Mouse (Mus musculus) embryonic facial prominence, embryonic 10.5 days (tissue): ENCODE measurements around the gene Gm20708. TPM values are rescaled to one million over a fixed set of nuclear protein-coding genes. Genes with fewer than 3 reads are reported as not detected.
"Not testable (repeated sequence)": the region's sequence is repeated elsewhere in the genome, so short reads cannot be mapped to it uniquely, and the experiment has no call there.

Source experiments
- DNase-seq: peaks from one replicate; pipeline ENCODE4 v3.0.0-alpha.2; 2017; ENCODE audit warnings: low spot score
- H3K27ac ChIP-seq: fragments of 300-500 bp; sonication (generic); replicated peaks from 2 replicates; pipeline ENCODE4 v1.5.1; 2016; ENCODE audit warnings: mild to moderate bottlenecking
- H3K27me3 ChIP-seq: fragments of 300-500 bp; sonication (generic); replicated peaks from 2 replicates; pipeline ENCODE4 v1.6.1; 2016; ENCODE audit warnings: low read depth, mild to moderate bottlenecking; ENCODE audit not compliant: poor library complexity, severe bottlenecking
- H3K36me3 ChIP-seq: fragments of 300-500 bp; sonication (generic); replicated peaks from 2 replicates; pipeline ENCODE4 v1.6.1; 2016; ENCODE audit warnings: mild to moderate bottlenecking, moderate library complexity
- H3K4me1 ChIP-seq: fragments of 300-500 bp; sonication (generic); 2 replicates; pipeline ENCODE4 v1.6.1; 2016
- H3K4me3 ChIP-seq: fragments of 300-500 bp; sonication (generic); 2 replicates; pipeline ENCODE4 v1.5.1; 2016; ENCODE audit warnings: mild to moderate bottlenecking, moderate library complexity
- H3K9me3 ChIP-seq: fragments of 300-500 bp; sonication (generic); 2 replicates; pipeline ENCODE4 v1.6.1; 2016; ENCODE audit warnings: mild to moderate bottlenecking
- WGBS: fragments of 180-500 bp; shearing (Covaris S2); methylation state at CpG from one replicate; pipeline ENCODE4 v1.1.7; 2016; 5-methylcytosine and 5-hydroxymethylcytosine counted together
- polyA plus RNA-seq: library from polyadenylated mRNA; unstranded; fragments of >200 nt; fragmentation: Nextera tagmentation; extraction: Ambion mirVana; gene quantifications from 2 replicates; pipeline ENCODE4 v1.2.1, GENCODE M21; 2016

The Gm20708 gene
- polyA plus RNA-seq, 1 experiment from 2014 or later, result 0.41 TPM

DNA sequence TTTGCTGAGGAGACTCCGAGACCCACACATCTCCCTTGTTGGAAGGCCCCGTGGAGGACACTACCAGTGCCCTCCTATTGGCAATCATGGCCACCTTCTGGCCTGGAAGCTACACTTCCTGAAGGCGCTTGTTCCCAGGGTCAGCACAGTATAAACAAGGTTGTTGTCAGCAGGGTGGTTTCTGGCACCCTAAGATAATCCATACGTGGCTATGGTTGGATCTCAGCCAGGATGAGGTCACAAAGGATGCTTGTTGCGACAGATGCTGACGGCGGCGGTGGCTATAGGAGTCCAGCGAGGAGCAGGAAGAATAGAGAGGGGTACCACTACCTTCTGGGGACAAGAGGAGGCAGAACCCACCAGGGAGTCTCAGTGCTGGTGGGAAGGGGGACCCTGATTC, 20.9 kb downstream of the Gm20708 start:
- peak overlapping the region; percentile 8; the same call in 1 of the 2 replicates for H3K27ac ChIP-seq
- H3K27me3 ChIP-seq, result no peaks in the 10 kb centered on the region
- H3K4me1 ChIP-seq, result peaks cover 47% of the 10 kb centered on the region
- WGBS, result 89% methylated on average over 9 of the region's 9 CpGs
- H3K36me3 ChIP-seq, result no peaks in the 10 kb centered on the region
- no peaks in the 10 kb centered on the region for H3K9me3 ChIP-seq
- H3K4me3 ChIP-seq, result no peak overlapping the region
- DNase-seq, result no peak

DNA sequence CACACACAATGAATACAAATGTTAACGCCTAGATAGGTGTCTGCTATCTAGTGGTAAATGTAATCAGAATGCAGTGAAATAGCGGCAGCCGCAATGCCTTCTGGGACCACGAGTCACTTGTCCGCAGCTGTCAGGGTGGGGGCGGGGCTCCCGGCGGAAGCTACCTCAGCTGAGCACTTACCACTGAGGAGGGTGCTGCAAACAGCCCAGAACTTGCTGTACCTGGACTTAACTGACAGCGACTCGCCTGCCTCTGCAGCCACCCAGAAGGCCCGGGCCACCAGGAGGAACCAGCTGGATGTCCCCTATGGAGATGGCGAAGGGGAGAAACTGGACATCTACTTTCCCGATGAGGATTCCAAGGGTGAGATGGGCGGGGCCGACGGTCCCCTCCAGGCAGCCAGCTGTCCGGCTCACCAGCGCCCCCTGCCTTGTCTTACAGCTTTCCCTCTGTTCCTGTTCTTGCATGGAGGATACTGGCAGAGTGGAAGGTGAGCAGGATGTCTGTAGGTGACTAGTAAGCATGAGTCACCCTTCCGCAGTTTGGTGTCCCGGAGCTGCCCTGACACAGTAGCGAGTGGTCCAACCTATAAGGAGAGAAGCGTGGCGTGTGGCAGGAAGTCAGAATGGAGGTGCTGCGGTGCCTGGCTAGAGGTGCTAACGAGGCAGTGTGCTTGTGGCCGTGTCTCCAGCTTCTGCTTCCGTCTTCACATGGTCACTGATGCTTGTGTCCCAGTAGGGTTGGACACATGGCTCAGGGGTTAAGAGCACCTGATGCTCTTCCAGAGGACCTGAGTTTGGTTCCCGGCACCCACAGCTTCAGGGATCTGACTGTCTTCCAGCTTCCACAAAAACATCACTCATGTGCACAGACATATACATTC, 22.9 kb downstream of the Gm20708 start:
- H3K36me3 ChIP-seq, result no peaks in the 10 kb centered on the region
- WGBS, result 15% methylated on average over 28 of the region's 28 CpGs
- no peaks in the 10 kb centered on the region for H3K9me3 ChIP-seq
- H3K4me3 ChIP-seq, result peak overlapping the region; percentile 52
- H3K4me1 ChIP-seq, result peaks cover 35% of the 10 kb centered on the region
- peak; percentile 85 for DNase-seq
- no peaks in the 10 kb centered on the region for H3K27me3 ChIP-seq
- H3K27ac ChIP-seq, result peak overlapping the region; percentile 70

DNA sequence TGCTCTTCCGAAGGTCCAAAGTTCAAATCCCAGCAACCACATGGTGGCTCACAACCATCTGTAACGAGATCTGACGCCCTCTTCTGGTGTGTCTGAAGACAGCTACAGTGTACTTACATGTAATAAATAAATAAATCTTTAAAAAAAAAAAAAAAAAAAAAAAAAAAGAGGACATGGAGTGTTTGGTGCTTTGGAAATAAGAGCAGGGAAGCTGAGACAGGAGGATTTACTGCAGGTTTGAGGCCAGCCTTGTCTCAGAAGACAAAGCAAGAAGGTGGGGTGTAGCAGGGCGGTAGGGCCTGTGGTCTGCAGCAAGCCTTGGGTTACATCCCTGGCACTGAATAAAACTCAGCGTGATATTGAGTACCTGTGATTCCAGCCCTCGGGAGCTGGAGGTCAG, 24.0 kb downstream of the Gm20708 start:
- H3K4me1 ChIP-seq, result peaks cover 33% of the 10 kb centered on the region
- not testable (repeated sequence) for H3K27ac ChIP-seq, H3K9me3 ChIP-seq, H3K4me3 ChIP-seq, H3K36me3 ChIP-seq, DNase-seq, H3K27me3 ChIP-seq
- WGBS, result 80% methylated on average over 6 of the region's 6 CpGs

DNA sequence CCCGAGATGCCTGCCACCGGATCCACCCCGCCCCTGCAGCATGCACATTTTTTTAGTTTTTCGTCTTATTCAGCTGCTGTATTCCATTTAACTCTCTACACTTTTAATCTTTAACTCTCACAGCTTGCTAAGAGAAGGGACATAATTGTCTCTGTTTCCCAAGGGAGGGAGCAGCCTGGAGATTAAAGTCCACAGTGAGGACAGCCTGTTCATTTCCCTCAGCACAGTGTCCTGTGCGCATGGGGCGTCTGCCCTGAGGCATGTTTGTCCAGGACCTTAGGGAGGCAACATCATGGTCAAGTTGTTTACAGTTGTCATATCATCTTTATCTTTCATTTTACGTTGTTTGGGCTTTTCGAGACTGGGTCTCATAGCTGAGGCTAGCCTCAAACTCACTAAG, 24.6 kb downstream of the Gm20708 start:
- DNase-seq, result no peak
- Histone ChIP-seq H3K4me3 (no peak overlapping the region), H3K9me3 (no peaks in the 10 kb centered on the region), H3K27ac (no peak overlapping the region), H3K36me3 (no peaks in the 10 kb centered on the region), H3K27me3 (no peaks in the 10 kb centered on the region), H3K4me1 (peaks cover 34% of the 10 kb centered on the region)
- 94% methylated on average over 8 of the region's 8 CpGs for WGBS

DNA sequence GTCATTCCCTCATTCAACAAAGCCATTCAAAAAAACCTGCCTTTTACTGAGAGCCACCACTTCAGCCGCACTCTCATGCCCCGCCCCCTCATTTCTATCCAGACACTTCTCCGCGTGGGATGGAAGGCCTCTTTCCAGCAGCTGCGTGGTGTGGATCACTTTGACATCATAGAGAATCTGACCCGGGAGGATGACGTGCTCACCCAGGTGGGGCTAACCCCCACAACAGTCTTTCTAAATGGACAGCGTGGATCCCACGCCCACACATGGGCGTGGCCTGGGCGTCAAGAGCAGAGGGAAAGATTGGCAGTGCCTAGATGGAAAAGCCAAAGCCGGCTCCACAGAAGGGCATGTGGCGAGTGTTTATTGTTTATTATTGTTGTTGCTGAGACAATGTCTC, 26.8 kb downstream of the Gm20708 start:
- peak; percentile 42 for DNase-seq
- Histone ChIP-seq H3K9me3 (no peaks in the 10 kb centered on the region), H3K36me3 (no peaks in the 10 kb centered on the region), H3K27me3 (no peaks in the 10 kb centered on the region), H3K27ac (no peak overlapping the region), H3K4me3 (peak overlapping the region; percentile 36; the same call in 1 of the 2 replicates), H3K4me1 (peaks cover 31% of the 10 kb centered on the region)
- WGBS, result 28% methylated on average over 13 of the region's 13 CpGs

DNA sequence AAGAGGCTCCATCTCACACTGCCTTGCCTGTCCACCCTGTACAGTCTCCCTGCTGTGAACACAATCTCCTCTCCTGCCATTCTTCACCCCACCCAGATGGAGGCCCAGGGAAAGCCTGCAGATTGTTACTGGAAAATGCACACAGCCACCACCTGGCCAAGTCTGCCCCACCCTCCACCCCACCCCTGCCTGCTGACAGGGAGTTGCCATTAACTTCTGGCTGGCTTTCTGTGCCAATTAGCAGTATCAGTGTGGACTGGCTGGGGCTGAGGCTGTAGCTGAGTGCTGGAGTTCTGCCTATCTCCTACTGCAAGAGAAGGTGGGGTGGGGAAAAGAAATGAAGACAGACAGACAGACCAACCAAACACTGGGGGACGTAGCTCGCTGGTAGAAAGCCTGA, 29.1 kb downstream of the Gm20708 start:
- peak overlapping the region; percentile 64 for H3K27ac ChIP-seq
- H3K4me1 ChIP-seq, result peaks cover 21% of the 10 kb centered on the region
- no peak for DNase-seq
- H3K36me3 ChIP-seq, result no peaks in the 10 kb centered on the region
- WGBS, result 71% methylated on average over 2 of the region's 2 CpGs
- H3K4me3 ChIP-seq, result no peak overlapping the region
- no peaks in the 10 kb centered on the region for H3K9me3 ChIP-seq
- no peaks in the 10 kb centered on the region for H3K27me3 ChIP-seq

DNA sequence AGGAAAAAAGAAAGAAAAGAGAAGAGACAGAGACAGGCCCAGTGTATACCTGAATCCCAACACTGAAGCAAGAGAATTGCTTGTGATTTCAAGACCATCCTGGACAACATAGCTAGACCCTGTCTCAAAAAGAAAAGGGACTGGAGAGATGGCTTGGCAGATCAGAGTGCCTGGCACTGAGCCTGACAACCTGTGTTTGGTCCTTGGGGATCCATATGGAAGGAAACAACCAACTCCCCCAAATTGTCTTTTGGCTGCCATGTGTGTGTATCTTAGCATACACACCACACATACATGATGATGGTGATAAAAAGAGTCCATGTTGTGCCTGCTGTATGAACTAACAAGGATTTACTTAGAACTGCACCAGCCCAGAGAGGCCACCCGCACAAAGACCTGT, 29.6 kb downstream of the Gm20708 start:
- WGBS, result 92% methylated on average over 1 of the region's 1 CpGs

DNA sequence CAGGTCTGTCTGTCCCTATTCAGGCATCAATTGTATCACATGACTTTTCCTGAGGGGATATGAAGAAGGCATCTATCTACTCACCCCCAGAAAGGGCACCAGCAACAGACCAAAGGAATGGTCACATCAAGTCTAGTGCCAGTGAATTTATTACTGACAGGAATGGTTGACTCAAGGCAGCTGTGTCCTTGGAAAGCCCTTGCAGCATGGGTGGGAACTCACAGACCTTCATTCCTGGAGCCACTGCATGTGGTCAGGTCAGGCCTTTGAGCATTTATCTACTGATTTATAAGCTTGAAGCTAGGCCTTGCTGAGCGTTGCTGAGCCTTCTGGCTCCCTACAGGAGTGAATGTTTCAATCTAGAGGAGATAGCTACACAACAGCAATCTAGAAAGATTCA, 31.4 kb downstream of the Gm20708 start:
- Histone ChIP-seq H3K9me3 (no peaks in the 10 kb centered on the region), H3K27ac (no peak overlapping the region), H3K4me1 (peaks cover 24% of the 10 kb centered on the region), H3K27me3 (no peaks in the 10 kb centered on the region), H3K4me3 (no peak overlapping the region), H3K36me3 (no peaks in the 10 kb centered on the region)
- WGBS, result 58% methylated on average over 1 of the region's 1 CpGs
- DNase-seq, result no peak

More for the DNA sequence above, 29.6 kb downstream of the Gm20708 start:
- Histone ChIP-seq H3K27ac (no peak overlapping the region), H3K9me3 (no peaks in the 10 kb centered on the region), H3K27me3 (no peaks in the 10 kb centered on the region), H3K36me3 (no peaks in the 10 kb centered on the region), H3K4me1 (peaks cover 21% of the 10 kb centered on the region), H3K4me3 (no peak overlapping the region)
- no peak for DNase-seq

DNA sequence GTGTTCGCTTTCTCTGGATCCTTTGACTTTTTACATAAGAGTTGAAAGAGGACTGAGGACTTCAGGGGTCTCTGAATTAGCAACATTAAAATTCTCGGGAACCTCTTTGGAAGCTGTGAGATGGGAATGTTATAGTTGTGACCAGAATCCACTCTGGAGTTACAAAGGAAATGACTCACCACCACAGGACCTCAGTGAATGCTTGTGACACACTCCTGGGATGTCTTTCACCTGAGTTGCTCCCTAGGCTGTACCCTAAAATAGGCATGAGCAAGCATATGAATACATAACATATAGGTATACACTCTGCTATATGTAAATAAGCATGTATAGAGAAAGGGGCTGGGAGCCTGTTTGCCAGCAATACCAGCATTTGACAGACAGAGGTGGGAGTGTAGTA, 34.0 kb downstream of the Gm20708 start:
- Histone ChIP-seq H3K27me3 (no peaks in the 10 kb centered on the region), H3K4me3 (no peak overlapping the region), H3K9me3 (no peaks in the 10 kb centered on the region), H3K36me3 (no peaks in the 10 kb centered on the region), H3K27ac (no peak overlapping the region), H3K4me1 (peaks cover 27% of the 10 kb centered on the region)
- no peak for DNase-seq
- 85% methylated on average over 2 of the region's 2 CpGs for WGBS

DNA sequence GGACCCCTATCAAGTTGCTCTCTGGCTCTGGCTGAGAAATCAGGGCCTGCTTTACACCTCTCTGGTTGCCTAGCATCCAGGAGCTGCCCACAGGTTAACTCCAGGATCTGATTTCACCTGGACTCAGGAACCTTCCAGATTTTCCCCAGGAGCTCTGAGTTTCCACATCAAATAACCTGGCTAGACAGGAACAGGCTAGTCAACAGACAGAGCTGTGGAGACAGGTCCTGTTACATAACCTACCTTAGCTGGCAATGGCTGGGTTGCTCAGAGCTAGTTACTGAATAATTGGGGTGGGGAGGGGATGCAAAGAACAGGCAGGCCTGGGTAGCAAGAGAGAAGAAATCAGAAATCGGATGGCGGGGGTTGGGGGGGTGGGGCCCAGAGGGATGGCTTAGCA, 35.5 kb downstream of the Gm20708 start:
- Histone ChIP-seq H3K27ac (no peak overlapping the region), H3K9me3 (no peaks in the 10 kb centered on the region), H3K36me3 (no peaks in the 10 kb centered on the region), H3K27me3 (no peaks in the 10 kb centered on the region), H3K4me1 (peaks cover 31% of the 10 kb centered on the region), H3K4me3 (no peak overlapping the region)
- no peak for DNase-seq
- 74% methylated on average over 2 of the region's 2 CpGs for WGBS

DNA sequence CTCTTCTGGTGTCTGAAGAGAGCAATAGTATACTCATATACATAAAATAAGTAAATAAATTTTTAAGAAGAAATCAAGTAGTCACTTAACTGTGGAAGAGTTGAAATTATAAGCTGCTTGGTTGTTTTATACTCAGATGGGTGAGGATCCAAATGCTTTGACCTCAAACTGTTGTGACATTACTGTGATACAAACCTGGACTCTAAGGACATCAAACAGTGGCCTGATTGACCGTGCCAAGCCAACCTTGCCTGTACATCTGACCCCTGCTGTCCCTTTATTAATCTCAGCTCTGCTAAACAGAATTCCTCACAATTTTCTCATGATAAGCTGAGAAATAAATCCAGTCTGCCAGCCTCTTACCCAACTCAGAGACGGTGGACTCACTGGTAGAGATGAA, 36.2 kb downstream of the Gm20708 start:
- Histone ChIP-seq H3K36me3 (peaks cover 4% of the 10 kb centered on the region), H3K4me3 (no peak overlapping the region), H3K27ac (no peak overlapping the region), H3K4me1 (peaks cover 37% of the 10 kb centered on the region), H3K9me3 (no peaks in the 10 kb centered on the region), H3K27me3 (no peaks in the 10 kb centered on the region)
- DNase-seq, result no peak
- WGBS, result 89% methylated on average over 2 of the region's 2 CpGs

DNA sequence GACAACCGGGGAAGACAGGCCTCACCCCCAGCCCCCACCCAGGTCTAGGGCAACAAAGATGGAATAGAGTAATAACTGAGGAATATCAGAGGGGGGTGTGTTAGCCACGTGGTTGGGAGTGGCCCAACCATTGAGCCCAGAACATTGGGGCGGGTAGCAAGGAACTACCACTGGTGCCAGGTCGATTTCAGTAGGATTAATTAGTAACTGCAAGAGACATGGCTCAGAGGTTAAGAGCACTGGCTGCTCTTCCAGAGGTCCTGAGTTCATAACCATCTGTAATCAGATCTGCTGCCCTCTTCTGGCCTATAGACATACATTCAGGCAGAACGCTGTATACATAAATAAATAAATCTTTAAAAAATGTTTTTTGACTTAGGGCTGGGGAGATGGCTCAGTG, 37.2 kb downstream of the Gm20708 start:
- Histone ChIP-seq H3K27ac (no peak overlapping the region), H3K27me3 (no peaks in the 10 kb centered on the region), H3K36me3 (peaks cover 13% of the 10 kb centered on the region), H3K9me3 (no peaks in the 10 kb centered on the region), H3K4me1 (peaks cover 40% of the 10 kb centered on the region), H3K4me3 (no peak overlapping the region)
- WGBS, result 59% methylated on average over 5 of the region's 5 CpGs
- DNase-seq, result no peak

DNA sequence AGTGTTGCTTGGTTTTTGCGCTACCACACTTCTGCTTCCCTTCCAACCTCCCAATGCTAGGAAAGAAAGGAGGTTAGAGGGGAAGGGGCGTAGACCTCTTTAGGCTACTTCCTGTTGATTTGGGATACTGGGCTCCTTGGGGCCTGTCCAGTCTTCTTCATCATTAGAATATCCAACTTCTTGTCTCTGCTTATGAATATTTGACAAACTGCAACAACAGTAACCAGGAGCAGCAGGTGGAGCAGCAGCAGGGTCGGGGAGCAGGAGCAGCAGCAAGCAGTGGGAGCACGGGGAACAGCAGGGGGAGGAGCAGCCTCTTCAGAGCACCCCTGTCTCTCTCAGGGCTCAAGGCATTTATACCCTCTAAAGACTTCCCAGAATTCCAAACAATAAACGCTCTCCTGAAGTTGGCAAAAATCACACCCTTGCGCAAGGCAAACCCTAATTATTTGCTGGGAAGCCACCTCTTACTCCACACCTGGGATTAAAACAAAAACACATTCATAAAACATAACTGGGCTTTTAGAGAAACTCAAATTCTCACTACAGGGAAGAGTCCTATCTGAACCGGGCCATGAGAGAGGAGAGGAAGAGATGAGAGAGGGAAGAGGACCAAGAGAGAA, 38.2 kb downstream of the Gm20708 start:
- no peak for DNase-seq
- H3K4me1 ChIP-seq, result peaks cover 40% of the 10 kb centered on the region
- H3K9me3 ChIP-seq, result no peaks in the 10 kb centered on the region
- H3K27ac ChIP-seq, result peak overlapping the region; percentile 94
- H3K27me3 ChIP-seq, result no peaks in the 10 kb centered on the region
- H3K4me3 ChIP-seq, result peak overlapping the region; percentile 82
- WGBS, result 84% methylated on average over 7 of the region's 7 CpGs
- peaks cover 24% of the 10 kb centered on the region for H3K36me3 ChIP-seq
